Mouse (Mus musculus): ENCODE measurements around the gene Uchl5.

DNA sequence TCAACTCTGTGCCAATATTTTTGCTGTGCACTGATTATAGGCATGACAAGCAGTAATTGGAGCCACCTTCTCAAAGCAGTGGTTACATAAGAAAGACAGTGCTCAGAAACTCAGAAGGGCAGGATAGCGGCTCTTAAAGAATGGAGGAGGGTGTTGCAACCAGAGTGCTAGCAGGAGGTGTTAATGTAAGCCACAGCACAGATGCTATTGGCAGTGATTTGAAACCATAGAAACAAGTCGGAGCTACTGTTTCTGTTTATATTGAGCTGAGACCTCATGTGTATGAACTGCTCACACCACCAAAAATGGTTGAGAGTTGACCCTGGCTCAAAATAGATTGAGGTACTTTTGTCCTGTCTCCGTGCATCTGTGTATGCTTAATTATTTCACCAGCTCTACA, 53.6 kb downstream of the Uchl5 start:
- TF ChIP-seq CTCF (IDR thresholded peaks at IDR 0.05) = no peak
- no peak for TF ChIP-seq POLR2A (IDR thresholded peaks at IDR 0.05; ENCODE audit: insufficient read depth, low read depth, low read length)
